Mouse (Mus musculus): ENCODE results near the gene Klk1b1. TPM values are rescaled to one million over a fixed set of nuclear protein-coding genes. Genes with fewer than 3 reads are reported as not detected.
"Not testable (repeated sequence)": the region's sequence is repeated elsewhere in the genome, so short reads cannot be mapped to it uniquely, and the experiment has no call there.

The Klk1b1 gene
- polyA plus RNA-seq, 1 experiment from 2014 or later: not detected

DNA sequence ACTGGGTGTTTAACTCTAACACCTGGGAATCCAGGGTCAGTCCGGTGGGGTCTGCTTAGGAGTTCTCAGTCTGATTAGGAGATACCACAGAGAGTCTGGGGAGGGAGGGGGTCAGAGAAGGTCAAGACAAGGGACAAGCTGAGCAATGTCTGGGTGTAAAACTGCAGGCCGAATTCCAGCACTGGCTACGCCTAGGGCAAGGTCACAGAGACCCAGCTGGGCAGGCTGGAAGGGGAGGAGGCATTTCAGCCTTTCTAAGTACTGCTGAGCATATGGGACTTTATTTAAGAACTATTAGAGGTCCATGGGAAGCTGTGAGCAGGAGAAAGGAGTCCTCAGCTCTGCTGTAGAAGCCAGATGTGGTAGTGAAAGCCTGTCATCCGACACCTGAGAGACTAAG lies 34.2 kb upstream of the Klk1b1 start:
- H3K4me3 ChIP-seq (ENCODE audit: low read depth, low read length): no peak overlapping the region
- H3K4me1 ChIP-seq (replicated peaks; ENCODE audit: control insufficient read depth, insufficient read depth, low read length): no peaks in the 10 kb centered on the region
- no peak for DNase-seq (ENCODE audit: low spot score)
- no peak overlapping the region for H3K9ac ChIP-seq (ENCODE audit: low read depth, low read length)
- WGBS: 60% methylated on average over 4 of the region's 4 CpGs
- no peaks in the 10 kb centered on the region for H3K27me3 ChIP-seq (ENCODE audit: control insufficient read depth, insufficient read depth, low read length)
- H3K27ac ChIP-seq (ENCODE audit: low read depth, low read length): no peak overlapping the region
- no peak for ATAC-seq (ENCODE audit: low FRiP score)
- no peaks in the 10 kb centered on the region for H3K9me3 ChIP-seq (ENCODE audit: control insufficient read depth, low read length)
- no peaks in the 10 kb centered on the region for H3K36me3 ChIP-seq (ENCODE audit: control insufficient read depth, insufficient read depth, low read length)
- H3K4me2 ChIP-seq (replicated peaks; ENCODE audit: low read depth, low read length): no peak overlapping the region

DNA sequence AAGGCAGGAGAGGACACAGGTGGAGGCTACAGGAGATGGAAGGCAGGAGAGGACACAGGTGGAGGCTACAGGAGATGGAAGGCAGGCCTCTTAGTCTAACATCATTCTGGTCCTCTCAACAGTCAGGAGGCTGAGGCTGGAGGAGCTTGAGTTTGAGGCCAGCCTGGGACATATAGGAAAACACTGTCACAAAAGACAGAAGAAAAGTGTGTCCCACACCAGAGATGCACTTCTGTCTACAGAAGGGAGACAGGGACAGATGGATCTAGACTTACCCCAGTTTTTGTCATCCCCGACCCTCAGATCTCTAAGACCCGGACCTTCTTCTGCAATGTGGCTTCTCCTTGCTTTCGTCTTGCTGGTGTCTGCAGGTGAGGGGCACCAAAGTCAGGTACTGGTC lies 33.1 kb upstream of the Klk1b1 start, which contains the start of gene Klk15:
Gene Klk15 (plus strand): TSS at position 301 of the 400 bp plus-strand sequence.
- WGBS: 90% methylated on average over 3 of the region's 3 CpGs
- Histone ChIP-seq H3K9ac (ENCODE audit: low read depth, low read length) (no peak within 1 kb of the TSS), H3K4me3 (ENCODE audit: low read depth, low read length) (no peak within 1 kb of the TSS), H3K36me3 (ENCODE audit: control insufficient read depth, insufficient read depth, low read length) (no peaks in the 10 kb centered on the region), H3K27me3 (ENCODE audit: control insufficient read depth, insufficient read depth, low read length) (no peaks in the 10 kb centered on the region), H3K4me2 (replicated peaks; ENCODE audit: low read depth, low read length) (no peak within 1 kb of the TSS), H3K9me3 (ENCODE audit: control insufficient read depth, low read length) (no peaks in the 10 kb centered on the region), H3K27ac (ENCODE audit: low read depth, low read length) (no peak within 1 kb of the TSS), H3K4me1 (replicated peaks; ENCODE audit: control insufficient read depth, insufficient read depth, low read length) (no peaks in the 10 kb centered on the region)
- ATAC-seq (ENCODE audit: low FRiP score): no peak
- no peak for DNase-seq (ENCODE audit: low spot score)

GRCm38 (mm10) chr7:43934747-43935146 lies 31.8 kb upstream of the Klk1b1 start:
- no peak for ATAC-seq (ENCODE audit: low FRiP score)
- H3K9ac ChIP-seq (ENCODE audit: low read depth, low read length): no peak overlapping the region
- no peaks in the 10 kb centered on the region for H3K9me3 ChIP-seq (ENCODE audit: control insufficient read depth, low read length)
- no peak for DNase-seq (ENCODE audit: low spot score)
- no peak overlapping the region for H3K27ac ChIP-seq (ENCODE audit: low read depth, low read length)
- H3K27me3 ChIP-seq (ENCODE audit: control insufficient read depth, insufficient read depth, low read length): no peaks in the 10 kb centered on the region
- WGBS: 68% methylated on average over 3 of the region's 3 CpGs
- no peak overlapping the region for H3K4me3 ChIP-seq (ENCODE audit: low read depth, low read length)
- H3K4me2 ChIP-seq (replicated peaks; ENCODE audit: low read depth, low read length): no peak overlapping the region
- no peaks in the 10 kb centered on the region for H3K4me1 ChIP-seq (replicated peaks; ENCODE audit: control insufficient read depth, insufficient read depth, low read length)
- no peaks in the 10 kb centered on the region for H3K36me3 ChIP-seq (ENCODE audit: control insufficient read depth, insufficient read depth, low read length)

DNA sequence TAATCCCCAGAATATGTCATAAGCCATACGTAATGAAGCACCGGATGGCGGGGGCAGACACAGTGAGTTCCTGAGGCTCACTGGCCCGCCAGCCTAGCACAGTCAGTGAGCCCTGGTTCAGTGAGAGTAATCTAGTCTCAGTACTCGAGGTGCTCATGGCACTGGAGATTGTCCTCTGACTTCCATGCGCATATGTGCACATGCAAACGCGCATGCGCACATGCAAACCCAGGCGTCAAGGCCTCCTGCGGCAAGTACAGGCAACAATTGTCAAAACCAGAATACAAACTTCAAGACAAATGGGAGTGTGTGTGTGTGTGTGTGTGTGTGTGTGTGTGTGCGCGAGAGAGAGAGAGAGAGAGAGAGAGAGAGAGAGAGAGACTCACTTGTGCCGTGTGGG lies 30.0 kb upstream of the Klk1b1 start:
- no peaks in the 10 kb centered on the region for H3K9me3 ChIP-seq (ENCODE audit: control insufficient read depth, low read length)
- no peak overlapping the region for H3K4me3 ChIP-seq (ENCODE audit: low read depth, low read length)
- WGBS: 90% methylated on average over 14 of the region's 14 CpGs
- H3K27ac ChIP-seq (ENCODE audit: low read depth, low read length): no peak overlapping the region
- ATAC-seq (ENCODE audit: low FRiP score) (no peak), DNase-seq (ENCODE audit: low spot score) (no peak)
- H3K36me3 ChIP-seq (ENCODE audit: control insufficient read depth, insufficient read depth, low read length): no peaks in the 10 kb centered on the region
- H3K4me1 ChIP-seq (replicated peaks; ENCODE audit: control insufficient read depth, insufficient read depth, low read length): no peaks in the 10 kb centered on the region
- no peaks in the 10 kb centered on the region for H3K27me3 ChIP-seq (ENCODE audit: control insufficient read depth, insufficient read depth, low read length)
- H3K4me2 ChIP-seq (replicated peaks; ENCODE audit: low read depth, low read length): no peak overlapping the region
- no peak overlapping the region for H3K9ac ChIP-seq (ENCODE audit: low read depth, low read length)

GRCm38 (mm10) chr7:43942293-43942692 lies 24.3 kb upstream of the Klk1b1 start:
- not testable (repeated sequence) for ATAC-seq (ENCODE audit: low FRiP score); H3K9me3 ChIP-seq (ENCODE audit: control insufficient read depth, low read length); H3K4me3 ChIP-seq (ENCODE audit: low read depth, low read length); H3K4me2 ChIP-seq (replicated peaks; ENCODE audit: low read depth, low read length); H3K36me3 ChIP-seq (ENCODE audit: control insufficient read depth, insufficient read depth, low read length); H3K27me3 ChIP-seq (ENCODE audit: control insufficient read depth, insufficient read depth, low read length); H3K27ac ChIP-seq (ENCODE audit: low read depth, low read length); H3K4me1 ChIP-seq (replicated peaks; ENCODE audit: control insufficient read depth, insufficient read depth, low read length); H3K9ac ChIP-seq (ENCODE audit: low read depth, low read length); DNase-seq (ENCODE audit: low spot score)
- 77% methylated on average over 3 of the region's 3 CpGs for WGBS

GRCm38 (mm10) chr7:43944727-43945264 lies 21.8 kb upstream of the Klk1b1 start:
- ATAC-seq (ENCODE audit: low FRiP score) (no peak), DNase-seq (ENCODE audit: low spot score) (no peak)
- no peak overlapping the region for H3K4me3 ChIP-seq (ENCODE audit: low read depth, low read length)
- no peaks in the 10 kb centered on the region for H3K36me3 ChIP-seq (ENCODE audit: control insufficient read depth, insufficient read depth, low read length)
- H3K4me2 ChIP-seq (replicated peaks; ENCODE audit: low read depth, low read length): no peak overlapping the region
- no peak overlapping the region for H3K27ac ChIP-seq (ENCODE audit: low read depth, low read length)
- WGBS: 86% methylated on average over 3 of the region's 3 CpGs
- H3K9me3 ChIP-seq (ENCODE audit: control insufficient read depth, low read length): no peaks in the 10 kb centered on the region
- H3K27me3 ChIP-seq (ENCODE audit: control insufficient read depth, insufficient read depth, low read length): no peaks in the 10 kb centered on the region
- H3K9ac ChIP-seq (ENCODE audit: low read depth, low read length): no peak overlapping the region
- H3K4me1 ChIP-seq (replicated peaks; ENCODE audit: control insufficient read depth, insufficient read depth, low read length): no peaks in the 10 kb centered on the region

- no peak within 1 kb of the TSS for H3K27ac ChIP-seq (ENCODE audit: low read depth, low read length)
- no peak within 1 kb of the TSS for H3K4me3 ChIP-seq (ENCODE audit: low read depth, low read length)
- no peaks in the 10 kb centered on the region for H3K9me3 ChIP-seq (ENCODE audit: control insufficient read depth, low read length)
- H3K9ac ChIP-seq (ENCODE audit: low read depth, low read length): no peak within 1 kb of the TSS
- H3K4me1 ChIP-seq (replicated peaks; ENCODE audit: control insufficient read depth, insufficient read depth, low read length): no peaks in the 10 kb centered on the region
- H3K36me3 ChIP-seq (ENCODE audit: control insufficient read depth, insufficient read depth, low read length): no peaks in the 10 kb centered on the region
- H3K4me2 ChIP-seq (replicated peaks; ENCODE audit: low read depth, low read length): no peak within 1 kb of the TSS
- no peaks in the 10 kb centered on the region for H3K27me3 ChIP-seq (ENCODE audit: control insufficient read depth, insufficient read depth, low read length)
- no peak for ATAC-seq (ENCODE audit: low FRiP score)
- WGBS: 97% methylated on average over 2 of the region's 2 CpGs
- no peak for DNase-seq (ENCODE audit: low spot score)
Measured at GRCm38 (mm10) chr7:43950364-43950763, 16.2 kb upstream of the Klk1b1 start, which contains the start of gene Klk1b8. Klk1b8 (plus strand) TSS chr7:43950664.

- no peak overlapping the region for H3K27ac ChIP-seq (ENCODE audit: low read depth, low read length)
- H3K4me2 ChIP-seq (replicated peaks; ENCODE audit: low read depth, low read length): no peak overlapping the region
- H3K9ac ChIP-seq (ENCODE audit: low read depth, low read length): no peak overlapping the region
- H3K36me3 ChIP-seq (ENCODE audit: control insufficient read depth, insufficient read depth, low read length): no peaks in the 10 kb centered on the region
- no peaks in the 10 kb centered on the region for H3K4me1 ChIP-seq (replicated peaks; ENCODE audit: control insufficient read depth, insufficient read depth, low read length)
- H3K4me3 ChIP-seq (ENCODE audit: low read depth, low read length): no peak overlapping the region
- 56% methylated on average over 4 of the region's 4 CpGs for WGBS
- H3K27me3 ChIP-seq (ENCODE audit: control insufficient read depth, insufficient read depth, low read length): no peaks in the 10 kb centered on the region
- DNase-seq (ENCODE audit: low spot score): no peak
- no peak for ATAC-seq (ENCODE audit: low FRiP score)
- H3K9me3 ChIP-seq (ENCODE audit: control insufficient read depth, low read length): no peaks in the 10 kb centered on the region
Measured at GRCm38 (mm10) chr7:43952703-43953102, 13.8 kb upstream of the Klk1b1 start.

DNA sequence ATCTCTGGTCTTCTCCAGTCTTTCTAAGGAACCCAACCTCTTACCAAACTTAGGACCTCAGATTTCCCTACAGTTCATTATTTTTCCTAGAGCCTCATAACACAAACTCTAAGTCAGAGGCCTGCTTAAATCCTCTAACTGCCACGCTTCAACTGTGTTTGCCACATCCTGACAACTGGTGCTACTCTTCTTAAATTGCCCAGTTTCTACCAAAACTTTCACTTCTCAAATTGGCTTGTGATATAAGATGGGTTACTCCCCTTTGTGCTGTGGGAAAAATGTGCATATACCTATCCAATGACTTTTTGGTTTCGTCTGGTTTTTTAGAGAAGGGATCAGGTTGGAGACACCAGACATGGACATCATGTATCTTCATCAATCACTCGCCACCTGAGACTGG lies 507 bp downstream of the Klk1b1 start:
- no peaks in the 10 kb centered on the region for H3K4me1 ChIP-seq (replicated peaks; ENCODE audit: control insufficient read depth, insufficient read depth, low read length)
- H3K9ac ChIP-seq (ENCODE audit: low read depth, low read length): no peak overlapping the region
- no peak overlapping the region for H3K27ac ChIP-seq (ENCODE audit: low read depth, low read length)
- H3K4me2 ChIP-seq (replicated peaks; ENCODE audit: low read depth, low read length): no peak overlapping the region
- no peaks in the 10 kb centered on the region for H3K36me3 ChIP-seq (ENCODE audit: control insufficient read depth, insufficient read depth, low read length)
- no peak for DNase-seq (ENCODE audit: low spot score)
- no peaks in the 10 kb centered on the region for H3K27me3 ChIP-seq (ENCODE audit: control insufficient read depth, insufficient read depth, low read length)
- 82% methylated on average over 3 of the region's 3 CpGs for WGBS
- no peak overlapping the region for H3K4me3 ChIP-seq (ENCODE audit: low read depth, low read length)
- H3K9me3 ChIP-seq (ENCODE audit: control insufficient read depth, low read length): no peaks in the 10 kb centered on the region
- no peak for ATAC-seq (ENCODE audit: low FRiP score)
